Mouse (Mus musculus) kidney, adult 2 months (tissue): ENCODE measurements around the gene Med12l.

Source experiments
- CTCF ChIP-seq: fragments of 200-500 bp; conservative IDR thresholded peaks from 2 replicates; pipeline ENCODE4 v1.5.1; 2011; ENCODE audit warnings: low read depth, mild to moderate bottlenecking, control low read depth, low read length, moderate library complexity, mixed read lengths; ENCODE audit not compliant: insufficient read depth, insufficient read length
- POLR2A ChIP-seq: fragments of 200-500 bp; IDR thresholded peaks from one replicate; pipeline ENCODE4 v1.6.1; 2011; ENCODE audit warnings: low read depth, low read length, control low read depth

DNA sequence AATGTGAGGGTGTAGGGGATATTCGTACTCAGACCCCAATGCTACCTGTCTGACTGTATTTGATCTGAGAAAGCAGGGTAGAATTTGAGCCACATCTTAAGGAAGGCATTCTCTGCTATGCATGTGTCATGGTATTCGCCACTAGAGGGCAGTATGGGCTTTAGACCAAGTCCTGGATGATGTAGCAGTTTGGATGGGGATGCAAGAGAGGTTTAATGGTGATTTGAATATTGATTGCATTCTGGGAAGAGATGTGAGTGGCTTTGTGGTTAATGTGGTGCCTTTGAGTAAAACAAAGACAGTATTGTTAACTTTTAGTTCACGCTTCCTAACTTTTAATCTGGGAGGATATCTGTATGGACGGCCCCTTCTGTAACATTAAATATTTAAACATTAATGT is 73.7 kb downstream of the Med12l start:
- TF ChIP-seq POLR2A (no peak), CTCF (peak; percentile 56)
